Mouse (Mus musculus) left cerebral cortex, postnatal 4 days (tissue): ENCODE measurements at regions not wholly inside any gene's neighbourhood (a gene's known extent, or its start where the extent isn't known, plus 50 kb on each side); places are given as distances from the start of the nearest gene placed in this dataset.
A peak's percentile ranks its signal among the peaks of the same experiment; 100 is the strongest.

ENCODE experiments used
- DNase-seq: peaks from one replicate; pipeline ENCODE4 v3.0.0-alpha.2; 2022
- intact Hi-C: fragments of 180-260 bp; cut with DNase I; formaldehyde crosslinking; loops from one replicate; pipeline ENCODE4 v1.15.1; 2025

- DNase-seq = no peak
- intact Hi-C loops = no loop called here
Measured at GRCm38 (mm10) chrX:57711914-57712313, 208.4 kb upstream of the Gpr101 start.

GRCm38 (mm10) chrX:57709115-57709877 is 205.7 kb upstream of the Gpr101 start:
- no peak for DNase-seq
- intact Hi-C loops = no loop called here

DNA sequence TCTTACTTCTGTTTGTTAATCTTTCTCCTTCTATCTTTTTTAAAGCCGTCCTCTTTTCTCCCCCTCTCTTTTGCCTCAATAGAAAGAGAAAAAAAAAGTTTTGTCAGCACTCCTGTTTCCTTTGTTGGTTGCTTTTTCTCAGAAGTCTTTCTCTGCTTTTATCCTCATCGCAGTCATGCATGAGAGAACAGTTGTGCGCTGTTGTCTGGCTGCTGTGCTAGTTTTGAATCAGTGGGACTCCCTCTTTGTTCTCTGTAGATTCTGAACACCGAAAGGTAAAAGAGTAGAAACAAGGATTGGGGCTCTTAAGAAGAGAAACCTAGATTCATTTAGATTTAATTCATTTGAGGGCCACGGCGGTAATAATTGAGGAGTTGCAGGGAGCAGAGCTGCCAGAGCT is 204.9 kb upstream of the Gpr101 start:
- intact Hi-C loops = no loop called here
- DNase-seq = no peak

DNA sequence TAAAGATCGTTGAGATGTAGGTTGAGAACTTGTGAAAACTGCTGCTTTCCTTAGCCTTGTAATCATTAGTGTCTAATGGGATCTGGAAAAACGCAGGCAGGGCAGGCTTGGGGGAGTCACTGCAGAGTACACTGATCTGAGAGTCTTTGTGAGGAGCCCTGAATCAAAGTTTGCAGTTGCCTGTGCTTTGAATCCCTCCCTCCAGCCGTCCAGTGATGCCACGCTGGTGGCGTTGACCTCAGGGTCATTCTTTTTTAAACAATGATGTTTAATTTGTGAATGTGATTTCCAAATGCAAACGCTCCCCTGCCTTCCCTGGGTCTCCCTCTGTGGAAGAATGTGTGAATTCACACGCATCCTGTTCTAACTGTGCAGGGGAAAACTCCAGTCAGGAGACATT is 204.4 kb upstream of the Gpr101 start:
- no peak for DNase-seq
- intact Hi-C loops = no loop called here

- no peak for DNase-seq
- intact Hi-C loops = no loop called here
Measured at GRCm38 (mm10) chrX:57706683-57707308, 203.2 kb upstream of the Gpr101 start.

GRCm38 (mm10) chrX:57692506-57692905 is 188.9 kb upstream of the Gpr101 start:
- intact Hi-C loops = no loop called here
- DNase-seq = peak; percentile 38

GRCm38 (mm10) chrX:57676764-57677163 is 173.2 kb upstream of the Gpr101 start:
- DNase-seq = no peak
- intact Hi-C loops = loop anchor here (5.0 kb wide), 1 partner anchor 244 kb away; no protein-coding TSS in a partner anchor

DNA sequence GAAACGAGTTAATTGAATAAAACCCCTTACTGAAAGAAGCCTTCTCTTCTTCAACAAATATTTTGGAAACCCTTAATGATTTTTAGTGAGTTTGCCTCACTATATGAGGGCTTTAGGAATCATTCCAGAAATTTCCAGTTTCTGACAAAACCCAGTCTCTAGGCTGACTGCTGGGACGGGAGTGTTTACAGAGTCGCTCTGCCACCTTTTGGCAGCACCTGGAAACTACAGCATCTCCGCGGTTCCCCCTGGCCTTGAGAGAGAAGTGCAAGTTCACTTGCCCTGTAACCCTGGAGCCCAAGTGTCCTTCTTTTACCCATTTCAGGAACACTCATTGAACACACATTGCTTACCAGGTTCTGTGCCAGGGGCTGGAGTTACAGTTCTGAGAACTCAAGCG is 171.4 kb upstream of the Gpr101 start:
- DNase-seq = peak; percentile 38
- intact Hi-C loops = loop anchor here (5.0 kb wide), 1 partner anchor 243 kb away; no protein-coding TSS in a partner anchor

DNA sequence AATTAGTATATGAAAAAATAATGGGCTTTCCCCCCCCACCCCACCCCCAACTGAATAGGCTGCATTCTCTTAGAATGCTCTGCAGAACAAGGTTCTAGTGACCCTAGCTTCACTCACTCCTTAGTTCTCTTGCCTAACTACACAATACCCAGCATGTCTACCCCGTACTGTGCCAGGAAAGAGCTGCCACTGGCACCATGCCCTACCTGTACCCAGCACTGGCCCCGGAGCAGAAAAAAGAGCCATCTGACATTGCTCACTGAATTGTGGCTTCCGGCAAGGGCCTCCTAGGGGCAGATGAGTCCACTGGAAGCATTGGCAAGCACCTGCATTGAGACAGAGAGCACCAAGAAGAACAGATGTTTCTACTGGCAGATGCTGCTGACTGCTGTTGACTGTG is 156.0 kb upstream of the Gpr101 start:
- DNase-seq = peak; percentile 34
- intact Hi-C loops = no loop called here

- intact Hi-C loops = no loop called here
- DNase-seq = peak; percentile 2
Measured at GRCm38 (mm10) chrX:57656035-57656434, 152.5 kb upstream of the Gpr101 start.

DNA sequence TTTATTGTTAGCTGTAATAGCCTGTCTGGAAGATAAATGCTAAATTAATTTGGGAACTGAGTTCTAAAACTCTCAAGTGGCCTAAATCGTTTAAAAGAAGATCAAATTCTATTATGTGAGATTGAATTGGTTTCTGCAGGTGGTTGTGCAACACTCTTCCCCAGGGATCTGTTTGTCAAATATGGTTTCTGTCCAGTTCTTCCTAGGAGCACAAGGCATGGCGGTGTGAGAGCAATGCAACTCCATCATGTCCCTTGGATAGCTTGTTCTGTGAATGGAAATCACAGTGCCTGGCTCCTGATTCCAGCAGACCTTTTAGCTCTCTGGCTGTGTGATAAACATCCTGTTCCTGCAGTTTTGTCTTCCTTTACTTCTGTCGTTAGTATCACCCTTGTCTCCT is 151.9 kb upstream of the Gpr101 start:
- intact Hi-C loops = no loop called here

More for the DNA sequence above, 151.9 kb upstream of the Gpr101 start:
- no peak for DNase-seq
